Mouse (Mus musculus) lung, postnatal 4 days (tissue): Measurements from ENCODE around the gene Zfp715.
"Not testable (repeated sequence)": the region's sequence is repeated elsewhere in the genome, so short reads cannot be mapped to it uniquely, and the experiment has no call there.

Experiments used
- DNase-seq, 2 experiments: peaks; one replicate each; pipeline ENCODE4 v3.0.0; 2021

Gene Zfp715

DNA sequence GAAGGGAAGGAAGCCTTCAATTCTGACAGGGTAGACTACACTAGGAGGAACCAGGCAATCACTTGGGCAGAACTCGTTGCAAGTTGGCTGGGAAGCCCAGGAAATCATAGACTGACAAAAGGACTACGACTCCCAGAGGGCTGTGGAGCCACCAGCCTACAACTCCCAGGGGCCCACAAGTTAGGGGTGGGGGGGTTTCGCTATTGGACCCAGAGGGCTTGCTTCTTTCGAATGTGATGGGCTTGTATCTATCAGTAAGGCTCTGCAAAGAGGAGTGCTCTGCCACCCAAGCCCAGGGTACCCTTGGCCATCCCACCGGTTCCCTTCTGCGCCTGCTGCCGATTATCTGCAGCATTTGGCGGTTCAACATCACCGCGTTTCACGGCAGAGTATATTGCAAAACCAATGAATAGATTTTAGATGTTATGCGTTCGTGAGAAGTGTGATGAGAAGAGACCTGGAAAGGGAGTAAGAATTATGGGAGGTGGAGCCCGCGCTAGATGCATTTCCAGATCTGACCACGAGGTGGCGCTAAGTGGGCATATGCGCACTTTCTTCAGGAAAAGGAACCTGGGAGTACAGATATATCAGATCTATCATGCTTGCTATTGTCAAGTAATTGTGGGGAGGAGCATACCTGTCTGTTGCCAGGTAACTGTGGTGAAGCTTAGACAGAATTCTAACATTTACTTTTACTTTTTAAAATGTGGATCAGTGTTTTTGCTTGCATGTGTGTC, 30.1 kb downstream of the Zfp715 start:
- DNase-seq: peak; percentile 56 to 78

DNA sequence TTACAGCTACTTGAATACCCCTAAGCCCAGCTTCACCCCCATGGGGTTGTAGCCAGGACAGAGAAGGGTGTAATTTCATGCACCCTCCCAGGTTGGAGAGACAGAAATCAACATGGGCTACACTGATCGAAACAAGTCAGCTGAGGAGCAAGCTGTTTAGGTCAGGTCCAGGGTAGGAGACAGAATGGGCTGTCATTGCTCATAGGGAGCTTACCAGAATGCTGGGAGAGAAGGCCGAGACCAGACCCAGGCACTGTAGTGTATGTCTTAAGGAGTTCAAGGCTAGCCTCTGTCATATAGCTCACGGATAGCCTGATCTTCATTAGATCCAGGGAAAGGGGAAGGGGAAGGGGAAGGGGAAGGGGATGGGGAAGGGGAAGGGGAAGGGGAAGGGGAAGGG, 30.6 kb downstream of the Zfp715 start:
- DNase-seq: no peak

DNA sequence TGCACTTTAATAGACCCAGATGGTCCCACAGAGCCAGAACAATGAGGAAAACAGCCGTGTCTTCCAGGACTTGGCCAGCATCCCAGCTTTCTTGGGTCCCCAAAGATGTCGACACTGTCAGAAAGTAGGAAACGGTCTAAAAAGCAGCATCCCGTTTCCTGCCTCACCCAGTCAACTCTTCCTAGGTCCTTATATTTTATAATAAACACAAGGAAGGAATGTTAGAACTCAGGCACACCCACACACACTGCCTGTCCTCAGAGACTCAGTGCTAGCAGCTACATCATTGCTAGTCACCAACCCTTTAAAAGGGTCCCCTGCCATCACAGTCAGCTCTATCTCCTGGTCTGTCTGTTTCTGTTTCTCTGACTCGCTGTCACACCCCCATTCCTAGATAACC, 35.7 kb downstream of the Zfp715 start:
- DNase-seq: no peak

DNA sequence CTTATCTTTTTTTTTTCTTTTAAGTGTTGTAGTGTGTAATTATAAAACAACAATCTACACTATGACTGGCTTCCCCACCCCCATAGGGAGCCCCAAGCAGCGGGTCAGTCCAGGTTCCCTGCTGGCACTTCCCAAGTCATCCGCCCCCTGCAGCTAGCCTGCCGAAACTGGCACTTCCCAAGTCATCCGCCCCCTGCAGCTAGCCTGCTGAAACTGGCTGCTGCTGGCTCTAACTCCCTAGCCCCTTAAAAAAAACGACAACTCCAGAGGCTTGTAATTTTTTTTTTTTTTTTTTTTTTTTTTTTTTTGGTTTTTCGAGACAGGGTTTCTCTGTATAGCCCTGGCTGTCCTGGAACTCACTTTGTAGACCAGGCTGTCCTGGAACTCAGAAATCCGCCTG, 36.9 kb downstream of the Zfp715 start:
- not testable (repeated sequence) for DNase-seq

DNA sequence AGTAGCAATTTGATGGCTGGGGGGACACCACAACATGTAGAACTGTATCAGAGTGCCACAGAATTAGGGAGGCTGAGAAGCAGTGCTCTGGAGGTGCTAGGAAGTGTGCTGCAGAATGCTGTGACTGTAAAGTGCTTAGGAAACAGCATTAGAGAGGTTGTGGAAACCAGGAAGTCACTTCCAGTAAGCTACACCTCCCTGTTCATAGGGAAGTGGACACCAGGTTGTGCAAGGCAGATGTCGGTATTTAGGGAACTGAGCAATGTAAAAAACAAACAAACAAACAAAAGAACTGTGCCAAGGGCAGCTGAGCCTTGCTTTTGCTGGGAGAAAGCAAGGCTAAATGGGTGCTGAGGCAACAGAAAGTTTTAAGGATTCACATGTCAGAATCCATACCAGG, 39.6 kb downstream of the Zfp715 start:
- DNase-seq: peak in 1 of 2 experiments; percentile 13

DNA sequence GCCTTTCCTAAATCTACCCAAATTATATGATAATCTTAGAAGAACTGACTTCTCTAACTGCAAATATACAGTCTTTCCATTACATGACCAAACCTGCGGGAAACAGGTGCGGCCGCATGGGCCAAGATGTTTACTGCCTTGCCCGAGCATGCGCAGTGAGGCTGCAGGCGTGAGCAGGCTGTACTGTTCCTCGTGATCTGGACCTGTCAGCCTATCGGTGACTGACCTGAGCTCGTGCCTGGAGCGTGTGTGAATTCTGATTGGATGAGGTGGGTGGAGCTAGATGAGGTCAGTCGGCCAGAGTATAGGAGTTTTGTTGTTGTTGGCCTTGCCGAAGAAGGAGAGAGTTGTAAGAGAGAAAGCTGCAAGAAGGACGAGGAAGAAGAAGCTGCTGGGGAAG, 45.7 kb downstream of the Zfp715 start:
- not testable (repeated sequence) for DNase-seq

DNA sequence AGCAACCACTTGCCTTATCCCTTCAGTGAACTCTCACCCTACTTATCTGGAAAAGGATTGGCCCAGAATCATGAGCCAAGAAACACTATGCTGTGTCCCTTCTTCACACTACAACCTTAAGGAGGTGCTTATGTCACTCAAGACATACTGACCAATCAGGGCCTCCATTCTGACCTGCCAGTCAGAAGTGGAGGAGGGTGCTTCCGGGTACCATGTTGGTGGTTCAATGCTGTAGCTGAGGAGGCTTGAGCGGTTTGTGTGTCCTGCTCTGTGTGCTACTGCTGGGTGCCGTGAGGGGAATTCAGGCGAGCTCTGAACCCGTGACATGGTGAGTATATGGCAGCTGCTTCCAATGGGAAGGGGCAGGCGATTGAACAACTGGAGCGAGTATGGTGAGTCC, 59.6 kb downstream of the Zfp715 start:
- no peak for DNase-seq

DNA sequence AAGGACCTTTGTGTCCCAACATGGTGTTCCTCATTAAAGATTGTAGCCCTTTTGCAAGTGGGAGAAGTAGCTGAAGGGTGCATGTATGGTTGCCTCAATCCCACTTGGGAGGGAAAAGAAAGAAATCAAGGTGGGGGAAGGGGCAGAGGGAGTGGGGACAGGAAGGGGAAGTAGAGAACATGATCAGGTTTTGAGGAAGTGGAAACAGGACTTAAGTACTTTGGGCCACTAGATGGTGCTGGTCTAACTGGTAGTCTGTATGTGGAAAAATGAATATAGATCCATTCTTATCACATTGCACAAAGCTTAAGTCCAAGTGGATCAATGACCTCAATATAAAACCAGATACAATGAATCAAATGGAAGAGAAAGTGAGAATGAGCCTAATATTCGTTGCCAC, 62.4 kb downstream of the Zfp715 start:
- DNase-seq: peak in 1 of 2 experiments; percentile 9
